Mouse (Mus musculus): ENCODE results near the gene Anapc5.

The Anapc5 gene

GRCm38 (mm10) chr5:122769101-122769568 is 52.0 kb downstream of the Anapc5 start:
- DNase-seq (ENCODE audit: extremely low read depth, insufficient read length, low spot score): no peak

- no peak for DNase-seq (ENCODE audit: extremely low read depth, insufficient read length, low spot score)
Measured at GRCm38 (mm10) chr5:122767283-122767682, 53.9 kb downstream of the Anapc5 start.

- DNase-seq (ENCODE audit: extremely low read depth, insufficient read length, low spot score): no peak
Measured at GRCm38 (mm10) chr5:122764032-122764464, 57.1 kb downstream of the Anapc5 start.

GRCm38 (mm10) chr5:122763271-122764031 is 57.7 kb downstream of the Anapc5 start:
- no peak for DNase-seq (ENCODE audit: extremely low read depth, insufficient read length, low spot score)

- no peak for DNase-seq (ENCODE audit: extremely low read depth, insufficient read length, low spot score)
Measured at GRCm38 (mm10) chr5:122756680-122757079, 64.5 kb downstream of the Anapc5 start.

GRCm38 (mm10) chr5:122756144-122756543 is 65.0 kb downstream of the Anapc5 start:
- no peak for DNase-seq (ENCODE audit: extremely low read depth, insufficient read length, low spot score)

GRCm38 (mm10) chr5:122755620-122756019 is 65.5 kb downstream of the Anapc5 start:
- no peak for DNase-seq (ENCODE audit: extremely low read depth, insufficient read length, low spot score)

GRCm38 (mm10) chr5:122754477-122754876 is 66.7 kb downstream of the Anapc5 start:
- no peak for DNase-seq (ENCODE audit: extremely low read depth, insufficient read length, low spot score)

- DNase-seq (ENCODE audit: extremely low read depth, insufficient read length, low spot score): no peak
Measured at GRCm38 (mm10) chr5:122747950-122748349, 73.2 kb downstream of the Anapc5 start.

- DNase-seq (ENCODE audit: extremely low read depth, insufficient read length, low spot score): no peak
Measured at GRCm38 (mm10) chr5:122743880-122744422, 77.2 kb downstream of the Anapc5 start.

Data from 3134 (cell line).